Mouse (Mus musculus) hindbrain, embryonic 12.5 days (tissue): ENCODE results near the gene Spata7. TPM values are rescaled to one million over a fixed set of nuclear protein-coding genes. Genes with fewer than 3 reads are reported as not detected.

Experiments
- ATAC-seq: fragments of 200-750 bp; cut with Nextera tagmentation; 2 replicates; pipeline ENCODE4 v1.8.0; 2017; ENCODE audit warnings: moderate TSS enrichment; ENCODE audit not compliant: low FRiP score
- H3K27ac ChIP-seq: fragments of 300-500 bp; sonication (generic); 2 replicates; pipeline ENCODE4 v1.5.1; 2016; ENCODE audit warnings: mild to moderate bottlenecking
- H3K27me3 ChIP-seq: fragments of 300-500 bp; sonication (generic); 2 replicates; pipeline ENCODE4 v1.6.1; 2016; ENCODE audit warnings: mild to moderate bottlenecking
- H3K36me3 ChIP-seq: fragments of 300-500 bp; sonication (generic); 2 replicates; pipeline ENCODE4 v1.6.1; 2016; ENCODE audit warnings: mild to moderate bottlenecking
- H3K4me1 ChIP-seq: fragments of 300-500 bp; sonication (generic); 2 replicates; pipeline ENCODE4 v1.6.1; 2016
- H3K4me2 ChIP-seq: fragments of 300-500 bp; sonication (generic); replicated peaks from 2 replicates; pipeline ENCODE4 v1.6.1; 2016; ENCODE audit warnings: mild to moderate bottlenecking
- H3K4me3 ChIP-seq: fragments of 300-500 bp; sonication (generic); 2 replicates; pipeline ENCODE4 v1.5.1; 2016; ENCODE audit warnings: mild to moderate bottlenecking
- H3K9ac ChIP-seq: fragments of 300-500 bp; sonication (generic); 2 replicates; pipeline ENCODE4 v1.6.1; 2016; ENCODE audit warnings: mild to moderate bottlenecking, moderate library complexity
- H3K9me3 ChIP-seq: fragments of 300-500 bp; sonication (generic); replicated peaks from 2 replicates; pipeline ENCODE4 v1.6.1; 2016; ENCODE audit warnings: mild to moderate bottlenecking
- WGBS: fragments of 180-500 bp; shearing (Covaris S2); methylation state at CpG from one replicate; pipeline ENCODE4 v1.1.7; 2016; 5-methylcytosine and 5-hydroxymethylcytosine counted together
- polyA plus RNA-seq: library from polyadenylated mRNA; unstranded; fragments of >200 nt; fragmentation: Nextera tagmentation; extraction: Ambion mirVana; gene quantifications from 2 replicates; pipeline ENCODE4 v1.2.1, GENCODE M21; 2016

The Spata7 gene
- polyA plus RNA-seq = 27.1 and 27.4 TPM in 2 replicates

DNA sequence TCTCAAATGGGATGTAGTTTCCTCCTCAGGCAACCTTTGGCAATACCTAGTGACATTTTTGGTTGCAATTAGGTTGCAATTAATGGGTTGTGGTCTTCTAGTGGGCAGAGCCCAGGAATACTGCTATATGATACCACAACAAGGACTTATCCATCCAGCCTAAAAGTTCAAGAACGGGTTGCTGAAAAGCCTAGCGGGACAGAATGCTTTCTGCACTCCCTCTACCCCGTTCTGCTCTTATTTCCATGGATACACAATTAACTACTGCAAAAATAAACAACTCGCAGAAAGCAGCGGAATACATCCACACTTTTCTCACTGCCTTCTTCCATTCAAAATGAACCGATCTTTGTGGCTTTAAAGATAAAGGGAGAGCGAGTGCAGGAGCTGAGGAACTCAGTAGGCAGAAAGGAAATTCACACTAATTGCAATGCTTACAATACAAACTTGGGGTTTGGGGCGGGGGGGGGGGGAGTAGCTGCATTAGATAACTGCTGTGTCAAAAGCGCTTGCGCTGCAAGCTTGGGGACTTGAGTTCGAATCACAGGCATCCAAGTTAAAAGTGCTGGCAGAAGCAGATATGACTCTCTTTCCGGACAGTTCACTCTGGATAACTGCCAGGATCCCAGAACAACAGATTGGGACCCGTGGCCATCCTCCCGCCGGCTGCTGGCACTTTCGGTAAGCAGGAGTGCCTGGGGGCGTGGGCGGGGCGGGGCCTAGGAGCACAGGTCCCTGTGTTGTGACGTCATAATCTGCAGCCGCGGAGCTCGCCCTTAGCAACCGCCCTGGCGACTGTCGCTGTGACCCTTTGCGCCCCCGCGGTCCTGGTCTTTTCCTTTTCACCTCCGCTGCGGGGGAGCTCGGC is at the start of gene Spata7:
Gene Spata7 (plus strand): TSS at position 766 of the 868 bp plus-strand sequence.
- 3% methylated on average over 32 of the region's 32 CpGs for WGBS
- H3K27ac ChIP-seq = peak within 1 kb of the TSS; percentile 40; the same call in 1 of the 2 replicates
- H3K4me2 ChIP-seq = peak within 1 kb of the TSS; percentile 67

GRCm38 (mm10) chr12:98585302-98585701 is 42.7 kb upstream of the Spata7 start:
- Histone ChIP-seq H3K4me1 (no peaks in the 10 kb centered on the region), H3K36me3 (no peaks in the 10 kb centered on the region), H3K9me3 (no peaks in the 10 kb centered on the region), H3K4me2 (no peak overlapping the region), H3K4me3 (no peak overlapping the region), H3K9ac (no peak overlapping the region), H3K27me3 (no peaks in the 10 kb centered on the region), H3K27ac (no peak overlapping the region)
- no peak for ATAC-seq
- 40% methylated on average over 3 of the region's 3 CpGs for WGBS

More for the DNA sequence above, at the start of gene Spata7:
- H3K36me3 ChIP-seq = peaks cover under 1% of the 10 kb centered on the region; the same call in 1 of the 2 replicates
- H3K9me3 ChIP-seq = 0 out of 2 replicates have a peak, but pooled peaks cover 5% of the 10 kb centered on the region
- H3K4me1 ChIP-seq = peaks cover 6% of the 10 kb centered on the region; the same call in 1 of the 2 replicates
- no peaks in the 10 kb centered on the region for H3K27me3 ChIP-seq
- H3K9ac ChIP-seq = peak within 1 kb of the TSS; percentile 68
- ATAC-seq = peak; percentile 93
- H3K4me3 ChIP-seq = peak within 1 kb of the TSS; percentile 68

DNA sequence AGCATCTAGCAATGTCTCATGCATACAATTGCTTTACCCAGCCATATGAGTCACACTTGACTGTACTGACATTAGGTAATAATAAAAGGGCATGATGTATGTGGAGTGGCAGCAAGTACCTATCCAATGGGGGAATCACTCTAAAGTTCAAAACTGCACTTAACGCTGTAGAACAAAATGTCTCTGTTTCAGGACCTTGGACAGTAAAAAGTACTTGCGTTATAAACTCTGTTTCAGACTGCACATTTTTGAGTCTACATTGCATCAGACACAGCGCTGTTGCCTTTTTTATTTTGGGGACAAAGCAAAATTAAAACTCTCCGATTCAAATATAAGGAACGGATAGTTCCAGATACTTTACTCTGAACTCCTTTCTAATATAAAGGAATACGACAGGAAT is 39.4 kb upstream of the Spata7 start:
- ATAC-seq = no peak
- no peaks in the 10 kb centered on the region for H3K4me1 ChIP-seq
- H3K27me3 ChIP-seq = no peaks in the 10 kb centered on the region
- H3K9me3 ChIP-seq = peaks cover 8% of the 10 kb centered on the region; the same call in 1 of the 2 replicates
- no peak overlapping the region for H3K4me2 ChIP-seq
- no peaks in the 10 kb centered on the region for H3K36me3 ChIP-seq
- no peak overlapping the region for H3K9ac ChIP-seq
- WGBS = 80% methylated on average over 6 of the region's 6 CpGs
- H3K4me3 ChIP-seq = no peak overlapping the region
- no peak overlapping the region for H3K27ac ChIP-seq

DNA sequence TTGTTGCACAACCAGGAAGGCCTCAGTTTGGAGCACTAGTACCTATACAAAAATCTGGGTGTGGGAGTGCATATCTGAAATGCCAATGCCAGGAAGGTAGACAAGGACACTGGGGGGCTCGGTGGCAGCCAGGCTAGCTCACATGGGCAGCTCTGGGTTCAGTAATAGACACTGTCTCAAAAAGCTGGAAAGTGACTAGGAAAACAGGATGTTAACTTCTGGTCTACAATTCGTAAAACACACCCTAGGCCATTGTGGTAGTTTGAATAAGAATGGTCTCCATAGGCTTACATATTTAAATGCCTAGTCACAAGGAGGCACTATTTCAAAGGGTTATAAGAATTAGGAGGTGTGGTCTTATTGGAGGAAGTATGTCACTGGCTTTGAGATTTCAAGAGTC is 36.9 kb upstream of the Spata7 start:
- Histone ChIP-seq H3K4me3 (no peak overlapping the region), H3K27me3 (no peaks in the 10 kb centered on the region), H3K4me2 (no peak overlapping the region), H3K4me1 (no peaks in the 10 kb centered on the region), H3K27ac (no peak overlapping the region), H3K9ac (no peak overlapping the region), H3K36me3 (no peaks in the 10 kb centered on the region), H3K9me3 (peaks cover 8% of the 10 kb centered on the region; the same call in 1 of the 2 replicates)
- ATAC-seq = no peak
- WGBS = 87% methylated on average over 2 of the region's 2 CpGs

DNA sequence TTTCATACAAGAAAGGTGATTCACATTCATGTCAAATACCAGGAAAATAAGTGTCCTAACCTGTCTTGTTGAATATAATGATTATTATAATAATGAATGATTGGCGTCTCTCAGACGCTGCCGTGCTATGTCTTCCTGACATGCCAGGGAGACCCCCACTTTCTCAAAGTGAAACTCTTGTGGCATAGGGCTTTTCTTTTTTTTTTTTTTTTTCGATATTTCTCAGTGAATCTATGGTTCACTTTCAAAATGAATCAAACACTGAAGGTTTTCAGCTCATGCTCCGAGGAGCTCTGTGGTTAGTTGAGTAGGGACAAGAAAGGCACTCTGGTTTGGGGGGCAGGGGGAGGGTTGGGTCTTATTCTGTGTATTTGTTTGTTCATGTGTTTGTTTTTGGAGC is 27.1 kb upstream of the Spata7 start:
- WGBS = 83% methylated on average over 5 of the region's 5 CpGs
- Histone ChIP-seq H3K4me1 (no peaks in the 10 kb centered on the region), H3K4me2 (no peak overlapping the region), H3K27me3 (no peaks in the 10 kb centered on the region), H3K27ac (no peak overlapping the region), H3K4me3 (no peak overlapping the region), H3K9me3 (peaks cover 6% of the 10 kb centered on the region), H3K36me3 (no peaks in the 10 kb centered on the region), H3K9ac (no peak overlapping the region)
- ATAC-seq = no peak

- H3K4me3 ChIP-seq = no peak overlapping the region
- H3K9ac ChIP-seq = no peak overlapping the region
- H3K27ac ChIP-seq = no peak overlapping the region
- peaks cover 6% of the 10 kb centered on the region for H3K9me3 ChIP-seq
- no peaks in the 10 kb centered on the region for H3K4me1 ChIP-seq
- no peak for ATAC-seq
- no peaks in the 10 kb centered on the region for H3K27me3 ChIP-seq
- H3K4me2 ChIP-seq = no peak overlapping the region
- 57% methylated on average over 6 of the region's 6 CpGs for WGBS
- H3K36me3 ChIP-seq = no peaks in the 10 kb centered on the region
Observed at GRCm38 (mm10) chr12:98602114-98602513, 25.8 kb upstream of the Spata7 start.

- WGBS = 80% methylated on average over 1 of the region's 1 CpGs
- no peaks in the 10 kb centered on the region for H3K9me3 ChIP-seq
- no peak overlapping the region for H3K27ac ChIP-seq
- no peak overlapping the region for H3K9ac ChIP-seq
- H3K27me3 ChIP-seq = no peaks in the 10 kb centered on the region
- no peak overlapping the region for H3K4me2 ChIP-seq
- H3K4me1 ChIP-seq = no peaks in the 10 kb centered on the region
- no peak overlapping the region for H3K4me3 ChIP-seq
- ATAC-seq = no peak
- no peaks in the 10 kb centered on the region for H3K36me3 ChIP-seq
Observed at GRCm38 (mm10) chr12:98605264-98605663, 22.7 kb upstream of the Spata7 start.

DNA sequence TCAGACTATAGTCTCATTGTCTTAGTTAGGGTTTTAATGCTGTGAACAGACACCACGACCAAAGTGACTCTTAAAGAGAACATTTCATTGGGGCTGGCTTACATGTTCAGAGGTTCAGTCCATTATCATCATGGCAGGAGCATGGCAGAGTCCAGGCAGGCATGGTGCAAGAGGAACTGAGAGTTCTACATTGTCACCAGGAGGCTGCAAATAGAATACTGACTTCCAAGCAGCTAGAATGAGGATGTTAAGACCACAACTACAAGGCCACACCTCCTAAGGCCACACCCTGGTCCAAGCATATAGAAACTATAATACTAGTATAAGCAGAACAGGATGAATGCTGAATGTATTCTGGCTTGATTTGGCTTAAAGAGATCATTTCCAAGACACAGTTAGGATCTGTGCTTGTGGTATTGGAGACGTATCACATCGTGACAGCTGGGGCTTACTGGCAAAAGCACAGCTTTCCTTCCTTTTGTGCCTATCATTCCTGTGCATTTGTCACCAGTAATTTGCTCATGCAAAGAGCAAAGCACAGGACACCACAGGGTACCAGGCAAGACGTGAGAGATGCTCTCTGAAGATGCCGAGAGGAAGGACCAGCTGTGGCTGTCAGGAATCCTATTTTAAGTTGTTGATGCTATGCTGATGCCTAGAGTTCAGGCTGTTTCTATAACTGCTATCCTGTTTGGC is 21.2 kb upstream of the Spata7 start:
- WGBS = 64% methylated on average over 5 of the region's 5 CpGs
- H3K4me3 ChIP-seq = no peak overlapping the region
- H3K4me2 ChIP-seq = no peak overlapping the region
- no peaks in the 10 kb centered on the region for H3K36me3 ChIP-seq
- ATAC-seq = no peak
- H3K9ac ChIP-seq = no peak overlapping the region
- no peak overlapping the region for H3K27ac ChIP-seq
- H3K4me1 ChIP-seq = no peaks in the 10 kb centered on the region
- no peaks in the 10 kb centered on the region for H3K27me3 ChIP-seq
- H3K9me3 ChIP-seq = no peaks in the 10 kb centered on the region

DNA sequence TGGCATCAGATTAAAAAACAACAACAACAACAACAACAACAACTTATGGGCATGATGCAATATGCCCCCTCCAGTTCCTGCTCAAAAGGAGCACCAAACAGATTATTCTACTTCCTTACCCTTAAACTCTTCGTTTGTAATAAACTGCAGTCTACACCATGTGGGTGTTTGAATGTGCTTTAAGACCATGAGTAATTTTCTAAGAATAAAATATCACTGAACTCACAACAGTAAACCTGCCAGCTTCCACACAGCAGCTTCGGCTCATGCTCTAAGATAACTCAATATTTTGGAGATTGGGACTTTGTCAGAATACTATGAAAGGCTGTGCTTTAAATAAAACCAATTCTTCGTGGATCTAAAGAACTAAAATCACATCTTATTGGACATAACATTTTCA is 17.6 kb upstream of the Spata7 start:
- Histone ChIP-seq H3K4me3 (no peak overlapping the region), H3K4me2 (no peak overlapping the region), H3K27ac (no peak overlapping the region), H3K9me3 (no peaks in the 10 kb centered on the region), H3K27me3 (no peaks in the 10 kb centered on the region), H3K36me3 (no peaks in the 10 kb centered on the region), H3K4me1 (no peaks in the 10 kb centered on the region), H3K9ac (no peak overlapping the region)
- no peak for ATAC-seq
- WGBS = 79% methylated on average over 3 of the region's 3 CpGs

DNA sequence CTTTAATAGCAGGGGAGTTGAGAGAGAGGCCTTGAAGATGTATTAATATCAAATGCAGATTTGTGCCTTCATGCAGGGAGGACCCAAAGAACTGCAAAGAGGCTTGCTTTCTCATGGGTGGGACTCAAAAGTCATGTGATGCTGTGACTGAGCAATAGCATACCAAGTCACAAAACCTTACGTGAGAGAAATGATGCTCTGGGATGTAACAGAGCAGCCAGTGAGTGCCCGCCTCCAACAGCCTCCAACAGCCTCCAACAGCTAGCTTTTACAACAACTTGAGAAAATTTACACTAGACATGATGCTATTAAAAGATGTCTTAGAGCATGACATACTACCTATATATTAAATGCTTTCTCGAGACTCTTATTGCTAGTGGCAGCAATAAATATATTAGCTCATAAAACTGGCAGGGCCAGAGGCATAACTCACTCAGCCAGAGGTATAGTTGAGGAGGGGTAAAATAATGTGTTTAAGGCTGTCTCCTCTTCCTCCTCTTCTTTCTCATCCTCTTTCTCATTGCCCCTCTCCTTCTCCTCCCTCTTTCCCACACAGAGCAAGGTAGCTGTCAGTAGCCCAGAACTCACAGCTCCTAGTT is 12.9 kb upstream of the Spata7 start:
- no peaks in the 10 kb centered on the region for H3K36me3 ChIP-seq
- H3K9me3 ChIP-seq = no peaks in the 10 kb centered on the region
- no peak overlapping the region for H3K27ac ChIP-seq
- no peak overlapping the region for H3K9ac ChIP-seq
- no peak overlapping the region for H3K4me2 ChIP-seq
- no peak for ATAC-seq
- no peaks in the 10 kb centered on the region for H3K27me3 ChIP-seq
- no peak overlapping the region for H3K4me3 ChIP-seq
- H3K4me1 ChIP-seq = peaks cover 2% of the 10 kb centered on the region; the same call in 1 of the 2 replicates
- 90% methylated on average over 3 of the region's 3 CpGs for WGBS

DNA sequence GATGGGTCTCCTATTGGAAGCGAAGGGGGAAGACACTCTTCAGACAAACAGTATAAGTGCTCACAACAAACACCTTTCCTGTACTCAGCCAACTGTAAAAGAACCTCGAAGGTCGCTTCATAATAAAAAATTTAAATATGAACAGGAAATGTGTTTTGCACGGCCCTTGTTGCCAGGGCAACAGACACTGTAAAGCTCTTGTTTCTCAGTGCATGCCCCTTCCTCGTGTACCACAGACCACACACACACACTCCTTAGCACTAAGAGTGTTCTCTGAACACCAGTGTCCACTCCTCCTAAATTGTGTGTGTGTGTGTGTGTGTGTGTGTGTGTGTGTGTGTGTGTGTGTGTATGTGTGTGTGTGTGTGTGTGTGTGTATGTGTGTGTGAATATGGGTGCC is 12.2 kb upstream of the Spata7 start:
- WGBS = 46% methylated on average over 5 of the region's 5 CpGs
- H3K9ac ChIP-seq = no peak overlapping the region
- peaks cover 2% of the 10 kb centered on the region; the same call in 1 of the 2 replicates for H3K4me1 ChIP-seq
- no peak for ATAC-seq
- H3K4me2 ChIP-seq = no peak overlapping the region
- no peaks in the 10 kb centered on the region for H3K36me3 ChIP-seq
- H3K27me3 ChIP-seq = no peaks in the 10 kb centered on the region
- no peak overlapping the region for H3K27ac ChIP-seq
- H3K4me3 ChIP-seq = no peak overlapping the region
- H3K9me3 ChIP-seq = no peaks in the 10 kb centered on the region

DNA sequence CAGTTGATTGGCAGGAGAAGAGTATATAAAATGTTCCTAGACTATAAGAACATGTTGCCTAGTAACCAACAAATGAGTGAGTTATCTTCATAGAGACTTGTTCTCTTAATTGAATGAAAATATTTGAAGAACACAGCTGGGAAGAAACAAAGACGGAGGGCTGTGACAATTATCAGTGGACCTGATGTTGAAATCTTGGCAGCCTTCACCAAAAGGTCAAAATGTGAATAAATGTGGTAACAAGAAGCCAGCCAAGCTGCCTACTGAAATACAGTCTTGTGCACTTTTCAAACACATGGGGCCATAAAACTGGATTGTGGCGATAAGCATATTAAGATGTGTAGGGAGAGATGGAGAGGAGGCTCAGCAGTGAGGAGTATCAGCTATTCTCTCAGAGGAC is 8.5 kb upstream of the Spata7 start:
- Histone ChIP-seq H3K9ac (no peak overlapping the region), H3K4me3 (no peak overlapping the region), H3K27me3 (no peaks in the 10 kb centered on the region), H3K9me3 (no peaks in the 10 kb centered on the region), H3K4me2 (no peak overlapping the region), H3K4me1 (peaks cover 2% of the 10 kb centered on the region; the same call in 1 of the 2 replicates), H3K36me3 (no peaks in the 10 kb centered on the region), H3K27ac (no peak overlapping the region)
- ATAC-seq = no peak
- 80% methylated on average over 2 of the region's 2 CpGs for WGBS
